Mouse (Mus musculus) spleen, embryonic (tissue): ENCODE data around the gene Omt2a.
"Not testable (repeated sequence)": the region's sequence is repeated elsewhere in the genome, so short reads cannot be mapped to it uniquely, and the experiment has no call there.

Experiments
- CTCF ChIA-PET: fragments of 350-600 bp; sonication (Branson Sonifier 250); formaldehyde crosslinking; loops from one replicate; lab custom pipeline; 2022; lab: Charles Lee

The Omt2a gene

DNA sequence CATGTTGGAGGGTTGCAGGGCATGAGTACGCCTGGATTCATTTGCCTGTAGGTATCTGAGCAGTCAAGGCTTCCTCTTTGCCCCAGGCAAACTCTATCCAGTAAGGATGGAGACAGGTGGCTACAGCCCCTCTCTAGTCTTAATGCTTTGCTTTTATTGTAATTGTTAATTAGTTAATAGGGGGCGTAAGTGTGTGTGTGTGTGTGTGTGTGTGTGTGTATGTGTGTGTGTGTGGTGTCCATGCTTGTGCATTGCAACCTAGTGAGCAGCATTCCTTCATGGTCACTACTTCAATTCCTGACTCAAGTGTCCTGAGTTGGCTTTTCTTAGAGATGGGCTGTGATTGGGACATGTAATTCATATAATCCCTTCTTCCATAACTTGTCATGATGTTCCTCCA is at the start of gene Omt2a:
Gene Omt2a, minus strand, starts transcription at position 101 of the 400 bp plus-strand sequence.
- CTCF ChIA-PET = no interaction called here

DNA sequence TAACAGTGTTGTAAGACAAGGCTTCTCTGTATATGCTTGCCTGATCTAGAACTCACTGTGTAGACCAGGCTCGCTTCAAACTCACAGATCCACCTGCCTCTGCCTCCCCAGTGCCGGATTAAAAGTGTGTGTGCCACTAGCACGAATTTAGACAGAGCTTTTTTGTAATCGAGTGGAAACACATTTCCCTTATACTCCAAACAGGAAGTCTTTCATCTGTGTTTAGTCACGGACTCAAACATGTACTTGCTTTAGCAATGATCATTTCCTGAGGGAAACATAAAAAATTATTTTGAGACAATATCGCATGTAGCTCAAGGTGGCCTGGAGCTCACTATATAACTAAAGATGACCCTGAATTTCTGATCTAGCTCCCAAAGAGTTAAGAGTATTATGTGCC is 48.8 kb upstream of the Omt2a start:
- CTCF ChIA-PET = no interaction called here

DNA sequence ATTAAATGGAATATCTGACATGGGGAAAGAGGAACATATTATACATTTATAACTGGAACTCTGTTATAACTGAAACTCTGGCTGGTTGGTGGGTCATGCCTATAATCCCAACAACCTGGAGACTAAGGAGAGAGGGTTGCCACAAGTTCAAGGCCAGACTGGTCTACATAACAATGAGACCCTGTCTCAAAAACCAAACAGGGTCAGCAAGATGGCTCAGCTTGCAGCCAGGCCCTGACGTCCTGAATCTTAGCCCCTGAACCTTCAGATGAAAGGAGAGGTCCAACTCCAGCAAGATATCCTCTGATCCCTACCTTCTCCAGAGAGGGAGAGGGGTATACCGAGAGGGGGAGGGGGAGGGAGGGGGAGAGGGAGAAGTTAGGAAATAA is 45.9 kb upstream of the Omt2a start:
- CTCF ChIA-PET = interaction anchor here (0.7 kb wide), 2 partner anchors 48 to 594 kb away, joined by 3 to 9 read pairs; no protein-coding TSS in a partner anchor

DNA sequence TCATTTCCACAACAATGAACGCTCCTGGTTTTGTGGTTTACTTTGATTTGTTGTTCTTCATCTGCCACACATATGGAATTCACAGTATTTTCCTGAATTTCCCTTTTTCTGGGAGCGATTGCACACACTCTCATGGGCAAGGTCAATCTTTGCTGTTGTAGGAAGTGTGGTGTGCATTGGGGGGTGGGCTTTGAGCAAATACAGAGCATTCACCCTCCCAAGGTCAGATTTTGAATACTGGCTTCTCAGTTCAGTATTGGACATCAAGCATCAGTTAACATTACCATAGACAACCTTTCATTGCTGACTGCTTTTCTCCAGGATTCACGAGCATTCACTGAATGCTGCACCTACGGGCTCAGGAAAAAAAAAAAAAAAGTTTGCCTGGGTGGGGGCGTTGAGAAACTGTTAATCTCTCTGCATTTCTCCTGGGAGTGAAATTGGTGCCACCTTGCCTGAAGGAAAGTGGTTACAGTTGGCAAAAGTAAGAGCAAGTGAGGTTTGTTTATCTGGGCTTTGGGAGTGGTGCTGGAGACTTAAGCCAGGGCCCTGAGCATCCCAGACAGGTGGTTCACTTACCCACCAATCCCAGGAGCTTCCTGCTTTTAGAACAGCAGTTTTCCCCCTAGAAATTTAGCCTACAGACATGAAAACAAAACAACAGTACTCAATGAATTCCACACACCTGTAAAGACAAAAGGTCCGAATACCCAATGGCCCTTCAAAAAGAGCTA is 45.3 kb upstream of the Omt2a start:
- CTCF ChIA-PET = interaction anchor here (0.7 kb wide), 2 partner anchors 48 to 593 kb away, joined by 3 to 9 read pairs; no protein-coding TSS in a partner anchor

DNA sequence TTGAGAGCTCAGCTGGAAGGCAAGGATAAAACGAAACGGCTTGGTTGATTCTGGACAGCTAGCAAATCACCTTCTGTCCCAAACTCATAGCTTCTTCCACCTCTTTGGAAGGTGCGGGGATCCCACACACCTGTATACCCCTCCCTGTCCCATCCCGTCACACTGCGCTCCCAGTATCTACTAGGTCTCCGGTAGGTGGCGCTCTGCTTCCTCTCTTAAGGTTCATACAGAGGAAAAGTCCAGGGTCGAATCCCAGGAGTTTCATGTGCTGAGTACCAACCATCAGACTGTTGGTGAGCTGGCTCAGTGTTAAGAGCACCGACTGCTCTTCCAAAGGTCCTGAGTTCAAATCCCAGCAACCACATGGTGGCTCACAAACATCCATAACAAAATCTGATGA is 43.5 kb upstream of the Omt2a start:
- CTCF ChIA-PET = interaction anchor here (0.7 kb wide), 1 partner anchor 664 kb away, joined by 3 read pairs; no protein-coding TSS in a partner anchor

DNA sequence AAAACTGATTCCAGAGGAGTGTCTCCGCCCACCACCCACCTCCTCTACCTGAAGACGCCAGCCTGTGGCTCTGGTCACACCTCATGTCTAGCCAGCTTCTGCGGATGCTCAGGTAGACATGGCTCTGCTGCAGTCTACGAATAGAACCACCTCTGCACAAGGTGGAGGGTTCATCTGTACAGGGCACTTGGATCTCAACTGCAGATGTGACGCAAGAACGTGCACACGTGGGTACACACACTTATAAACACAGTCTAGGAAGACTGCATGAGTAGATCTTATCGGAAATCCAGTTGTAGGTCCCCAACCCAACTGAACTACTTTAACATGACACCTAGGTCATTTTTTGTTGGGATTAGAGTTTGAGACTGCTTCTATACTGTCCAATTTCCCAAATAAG is 41.0 kb upstream of the Omt2a start, which contains the start of gene Gsta2:
Gene Gsta2, minus strand, starts transcription at position 178 of the 400 bp plus-strand sequence.
- CTCF ChIA-PET = no interaction called here

DNA sequence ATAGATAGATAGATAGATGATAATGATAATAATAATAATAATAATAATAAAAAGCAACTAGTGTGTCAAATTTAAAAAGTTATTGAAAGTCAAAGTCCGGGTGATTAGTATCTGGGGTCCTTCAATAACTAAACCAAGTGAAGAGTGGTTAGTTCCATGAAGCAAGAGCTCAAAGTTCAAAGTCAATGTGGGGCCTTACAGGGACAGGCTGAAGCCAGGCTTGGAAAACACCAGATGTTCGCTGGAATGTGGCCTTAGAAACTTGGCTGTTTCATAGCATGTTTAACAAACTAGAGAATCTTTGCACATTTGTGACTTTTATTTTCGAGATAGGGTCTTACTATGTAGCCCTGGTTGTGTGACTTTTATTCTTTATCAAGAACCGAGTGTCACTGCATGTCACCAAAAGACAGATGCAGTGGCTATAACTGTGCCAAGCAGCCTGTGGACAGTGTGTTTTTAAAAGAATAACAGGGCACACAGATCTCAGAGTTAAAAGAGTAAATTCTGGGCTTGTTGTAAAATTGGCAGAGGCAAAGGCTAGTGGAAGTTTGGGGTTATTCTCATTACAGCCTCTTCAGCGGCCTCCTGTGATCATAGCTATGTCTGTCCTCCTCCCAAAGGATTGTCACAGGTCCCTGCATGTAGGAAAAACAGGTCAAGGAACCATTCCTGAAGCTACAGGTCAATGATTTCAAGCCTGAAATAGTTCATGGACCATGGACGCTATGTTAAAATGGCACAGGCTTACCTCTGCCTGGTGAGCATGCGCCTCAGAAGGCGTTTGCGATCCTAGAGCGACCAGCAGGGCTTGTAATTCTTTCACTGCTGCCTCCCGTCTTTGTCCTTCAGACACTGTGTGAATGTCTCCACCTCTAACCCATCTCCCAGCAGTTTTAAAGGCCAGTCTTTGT is 40.3 kb upstream of the Omt2a start:
- CTCF ChIA-PET = no interaction called here

DNA sequence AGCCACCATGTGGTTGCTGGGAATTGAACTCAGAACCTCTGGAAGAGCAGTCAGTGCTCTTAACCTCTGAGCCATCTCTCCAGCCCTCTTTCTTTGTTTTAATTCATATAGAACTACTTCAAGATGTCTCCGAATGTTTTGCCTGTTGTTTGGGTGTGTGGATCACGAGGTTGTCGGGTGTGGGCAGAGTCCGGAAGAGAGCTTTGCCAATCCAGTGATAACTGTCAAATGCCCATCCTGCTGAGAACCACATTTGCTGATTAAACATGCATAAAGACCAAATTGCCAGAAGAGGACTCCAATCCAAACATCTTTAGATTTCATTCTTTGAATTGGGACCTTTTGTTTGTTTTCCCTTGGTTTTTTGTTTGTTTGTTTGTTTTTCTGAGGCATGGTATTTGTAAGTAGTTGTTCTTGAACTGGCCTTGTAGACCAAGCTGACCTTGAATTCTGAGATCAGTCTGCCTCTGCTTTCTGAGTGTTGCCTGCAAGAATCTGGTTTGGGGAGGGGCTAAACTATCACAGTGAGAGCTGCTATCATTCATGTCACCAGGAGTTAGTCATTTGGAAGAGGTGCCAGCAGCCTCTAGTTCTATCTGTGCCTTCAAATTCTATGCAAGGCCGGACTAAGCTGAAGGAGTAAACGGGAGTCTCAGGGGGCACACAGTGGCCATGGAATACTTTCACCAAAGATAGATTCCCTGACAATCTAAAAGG is 37.1 kb upstream of the Omt2a start:
- CTCF ChIA-PET = interaction anchor here (0.7 kb wide), 1 partner anchor 840 kb away, joined by 7 read pairs; no protein-coding TSS in a partner anchor

DNA sequence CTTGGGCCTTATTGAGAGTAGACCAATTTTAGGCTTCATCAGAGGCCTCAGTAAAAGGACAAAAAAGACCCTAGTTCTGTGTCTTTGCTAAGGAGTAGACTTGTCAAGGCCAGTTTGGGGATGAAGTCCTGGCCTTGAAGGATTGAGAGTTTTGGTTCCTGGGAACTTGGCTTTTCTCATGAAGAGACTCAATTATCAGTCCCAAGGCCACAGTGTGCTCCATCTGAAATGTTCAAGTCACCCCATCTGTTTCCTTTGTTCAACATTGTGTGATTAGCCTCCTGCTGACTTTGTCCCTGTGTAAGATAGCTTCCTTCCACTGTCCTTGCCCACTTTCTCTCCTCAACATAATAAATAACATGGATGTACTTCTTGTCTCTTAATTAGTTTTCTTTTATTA is 35.4 kb upstream of the Omt2a start:
- CTCF ChIA-PET = not testable (repeated sequence)

DNA sequence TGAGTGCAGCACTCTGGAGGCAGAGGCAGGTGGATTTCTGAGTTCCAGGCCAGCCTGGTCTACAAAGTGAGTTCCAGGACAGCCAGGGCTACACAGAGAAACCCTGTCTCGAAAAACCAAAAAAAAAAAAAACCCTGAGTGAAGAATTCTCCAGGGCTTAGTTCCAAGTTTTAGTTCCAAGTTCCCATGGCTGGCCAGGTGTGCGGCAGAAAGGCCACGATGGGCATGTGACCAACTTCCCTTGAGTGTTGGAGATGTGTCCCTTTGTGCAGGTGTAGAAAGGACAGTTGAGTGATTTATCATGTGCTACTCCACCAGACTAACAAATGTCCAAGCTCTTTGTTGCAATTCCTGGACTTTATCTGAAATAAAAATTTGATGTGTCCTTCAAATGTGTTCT is 34.5 kb upstream of the Omt2a start:
- CTCF ChIA-PET = interaction anchor here (0.7 kb wide), 1 partner anchor 425 kb away, joined by 16 read pairs; no protein-coding TSS in a partner anchor

DNA sequence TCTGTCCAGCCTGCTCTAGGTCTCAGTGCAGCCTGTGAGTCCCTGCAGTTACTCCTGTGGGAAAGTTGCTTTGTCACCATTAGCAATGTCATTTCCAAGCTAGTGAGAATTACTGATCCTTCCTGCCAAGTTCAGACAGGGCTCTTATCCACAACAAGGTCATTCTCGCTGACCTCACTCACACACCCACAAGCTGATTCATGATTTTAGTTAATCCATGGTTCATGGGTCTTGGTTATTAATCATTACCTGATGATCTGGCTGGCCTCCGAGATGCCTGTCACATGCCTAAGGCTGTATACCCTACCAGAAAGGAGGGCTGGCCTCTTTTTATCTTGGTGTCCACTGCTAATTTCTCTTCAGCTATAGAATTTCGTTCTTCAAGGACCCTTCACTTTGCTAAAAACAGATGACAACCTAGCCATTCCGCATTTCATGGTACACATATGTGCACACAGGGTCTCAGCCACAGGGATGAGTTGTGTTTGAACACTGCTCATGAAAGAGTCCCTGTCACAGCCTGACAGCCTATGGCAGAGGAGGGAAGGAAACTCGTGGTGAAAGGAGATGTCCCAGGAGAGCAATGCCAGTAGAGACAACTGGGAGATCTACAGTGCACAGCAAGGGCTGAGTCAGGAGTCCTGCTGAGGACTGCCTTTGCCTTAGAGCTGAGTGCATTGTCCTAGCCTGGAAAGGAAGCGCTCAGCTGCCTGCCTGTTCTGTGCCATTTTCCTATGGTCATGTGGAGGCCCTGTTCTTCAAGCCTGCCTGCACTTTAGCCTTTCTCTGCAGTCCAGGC is 33.8 kb upstream of the Omt2a start:
- CTCF ChIA-PET = not testable (repeated sequence)

DNA sequence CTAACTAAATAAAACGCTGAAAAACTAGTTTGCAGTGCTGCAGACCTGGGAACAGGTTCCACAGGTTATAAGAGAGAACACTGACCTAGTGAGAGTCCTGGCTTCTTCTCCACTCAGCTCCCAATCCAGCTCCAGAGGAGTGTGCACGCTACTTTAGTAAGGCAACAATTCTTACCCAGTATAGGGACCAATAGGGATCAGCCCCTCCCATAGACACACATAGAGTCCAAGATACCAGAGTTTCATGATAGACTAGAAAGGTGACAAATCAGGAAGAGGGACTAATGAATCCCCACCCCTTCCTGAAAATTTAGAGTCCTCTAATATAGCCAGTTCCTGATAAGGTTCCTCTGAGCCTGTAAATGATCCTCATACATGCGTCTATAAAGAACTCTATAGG is 32.4 kb upstream of the Omt2a start:
- CTCF ChIA-PET = no interaction called here

DNA sequence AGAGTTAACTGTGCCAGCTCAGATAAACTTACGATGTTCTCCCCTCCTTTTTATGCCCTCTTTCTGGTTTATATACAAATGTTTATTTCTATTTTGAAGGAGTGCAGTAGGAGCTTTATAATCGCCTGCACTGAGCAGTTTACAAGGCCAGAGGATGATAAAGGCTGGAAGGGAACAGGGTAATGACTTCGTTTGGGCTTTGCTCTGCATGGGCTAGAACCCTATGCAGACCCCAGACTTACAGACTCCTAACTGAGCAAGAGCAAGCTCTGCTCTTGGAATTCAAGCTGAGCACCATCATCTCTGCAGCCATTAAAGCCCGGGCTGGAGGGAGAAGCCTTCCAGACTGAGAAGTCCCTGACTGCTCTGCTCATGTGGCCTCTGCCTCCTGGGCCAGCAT is 30.6 kb upstream of the Omt2a start:
- CTCF ChIA-PET = not testable (repeated sequence)

DNA sequence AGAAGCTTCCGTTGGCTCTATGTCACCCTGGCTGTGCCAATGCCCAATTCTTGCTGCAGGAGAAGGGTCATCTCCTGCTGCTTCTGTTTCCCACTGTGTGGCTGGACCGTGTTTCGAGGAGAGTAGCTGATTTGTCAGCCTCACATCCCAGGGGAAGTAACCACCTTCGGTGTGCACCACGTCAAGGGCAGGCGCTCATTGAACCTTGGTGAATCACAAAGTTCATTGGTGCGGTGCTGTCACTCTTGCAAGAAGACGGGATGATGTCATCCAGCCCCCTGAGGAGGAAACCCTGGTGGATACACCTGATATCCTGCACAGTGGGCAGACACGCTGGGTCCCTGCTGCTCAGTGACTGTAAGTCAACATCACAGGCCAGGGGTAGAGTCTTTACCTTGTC is 28.5 kb upstream of the Omt2a start:
- CTCF ChIA-PET = not testable (repeated sequence)

DNA sequence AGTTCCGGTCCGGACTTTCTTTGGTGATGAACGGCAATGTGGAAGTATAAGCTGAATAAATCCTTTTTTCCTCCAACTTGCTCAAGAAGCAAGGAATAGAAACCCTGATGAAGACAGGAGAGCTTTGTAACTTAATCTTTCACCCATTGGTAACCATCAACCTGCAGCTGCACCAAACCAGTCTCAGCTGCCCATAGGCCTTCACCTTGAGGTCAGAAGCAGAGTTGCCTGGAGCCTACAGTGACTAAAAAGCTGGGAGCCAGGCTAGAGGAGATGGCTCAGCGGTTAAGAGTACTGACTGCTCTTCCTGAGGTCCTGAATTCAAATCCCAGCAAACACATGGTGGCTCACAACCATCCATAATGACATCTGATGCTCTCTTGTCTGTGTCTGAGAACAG is 27.9 kb upstream of the Omt2a start:
- CTCF ChIA-PET = not testable (repeated sequence)

DNA sequence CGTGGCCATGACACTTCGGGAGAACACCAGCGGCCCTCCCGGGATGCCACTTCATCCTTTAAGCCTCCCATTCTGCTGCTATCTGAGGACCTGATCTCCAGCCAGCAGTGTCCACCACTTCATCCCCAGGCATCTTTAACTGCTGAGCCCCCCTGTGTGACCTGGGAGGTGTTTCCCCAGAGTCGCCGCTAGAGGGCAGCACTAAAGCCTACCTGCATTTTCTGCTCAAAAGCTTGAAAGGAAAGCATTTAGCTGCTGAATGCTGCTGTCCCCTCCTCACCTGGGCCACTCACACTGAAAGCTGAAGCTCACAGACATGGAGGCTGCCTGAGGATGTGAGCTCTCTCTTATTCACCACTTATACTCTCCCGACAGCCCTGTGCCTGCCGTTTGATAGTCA is 25.7 kb upstream of the Omt2a start:
- CTCF ChIA-PET = interaction anchor here (0.6 kb wide), 1 partner anchor 19 kb away, joined by 3 read pairs; no protein-coding TSS in a partner anchor

DNA sequence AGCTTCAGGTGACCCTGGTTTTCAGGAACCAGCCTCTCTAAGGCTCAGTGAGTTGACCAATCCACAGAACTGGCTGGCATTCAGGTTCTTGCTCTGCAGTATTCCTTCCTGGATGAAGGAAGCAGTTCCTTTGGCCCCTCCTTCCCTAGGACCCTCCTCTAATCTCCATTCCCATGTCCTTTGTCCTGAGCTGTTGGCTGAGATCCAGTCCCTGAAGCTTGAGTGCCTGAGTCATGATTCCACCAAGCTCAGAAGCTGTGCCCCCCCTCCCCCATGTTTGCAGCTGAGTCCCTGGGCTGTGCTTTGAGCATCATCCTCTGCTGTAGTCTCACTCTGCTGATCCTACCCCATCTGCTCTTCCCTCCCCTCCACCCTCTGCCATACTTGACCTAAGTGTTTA is 22.5 kb upstream of the Omt2a start:
- CTCF ChIA-PET = not testable (repeated sequence)

DNA sequence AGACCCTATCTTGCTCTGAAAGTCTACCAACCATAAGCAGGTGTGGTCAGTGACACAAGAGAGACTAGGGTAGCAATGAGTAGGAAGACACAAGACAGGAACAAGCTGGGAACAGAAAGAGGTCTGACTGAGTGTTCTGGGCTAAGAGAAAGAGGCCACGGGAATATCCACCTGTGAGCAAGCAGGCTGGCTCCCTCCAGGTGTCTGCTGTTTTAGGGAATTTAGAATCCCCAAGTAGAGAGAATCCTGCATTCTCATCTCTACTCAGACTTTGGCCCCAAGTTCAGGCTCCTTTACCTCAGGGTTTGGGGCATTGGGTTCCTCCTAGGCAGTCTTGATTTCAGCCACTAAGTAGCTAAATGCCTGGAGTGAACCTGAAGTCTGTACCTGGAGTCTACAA is 12.7 kb upstream of the Omt2a start, which contains the start of gene Omt2b:
Gene Omt2b, plus strand, starts transcription at position 301 of the 400 bp plus-strand sequence.
- CTCF ChIA-PET = not testable (repeated sequence)

DNA sequence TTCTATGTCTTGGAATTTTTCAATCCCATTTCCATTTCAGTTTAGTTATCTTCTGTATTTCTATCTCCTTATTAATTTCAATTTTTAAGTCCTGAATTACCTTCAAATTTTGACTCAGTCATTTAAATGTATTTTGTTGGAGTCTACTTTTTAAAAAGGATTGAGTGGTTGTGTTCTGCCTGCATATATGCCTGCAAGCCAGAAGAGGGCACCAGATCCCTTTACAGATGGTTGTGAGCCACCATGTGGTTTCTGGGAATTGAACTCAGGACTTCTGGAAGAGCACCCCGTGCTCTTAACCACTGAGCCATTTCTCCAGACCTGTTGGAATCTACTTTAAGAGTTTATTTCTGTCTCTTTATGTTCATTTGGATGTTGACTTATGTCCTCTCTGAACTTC is 4.9 kb upstream of the Omt2a start:
- CTCF ChIA-PET = no interaction called here

DNA sequence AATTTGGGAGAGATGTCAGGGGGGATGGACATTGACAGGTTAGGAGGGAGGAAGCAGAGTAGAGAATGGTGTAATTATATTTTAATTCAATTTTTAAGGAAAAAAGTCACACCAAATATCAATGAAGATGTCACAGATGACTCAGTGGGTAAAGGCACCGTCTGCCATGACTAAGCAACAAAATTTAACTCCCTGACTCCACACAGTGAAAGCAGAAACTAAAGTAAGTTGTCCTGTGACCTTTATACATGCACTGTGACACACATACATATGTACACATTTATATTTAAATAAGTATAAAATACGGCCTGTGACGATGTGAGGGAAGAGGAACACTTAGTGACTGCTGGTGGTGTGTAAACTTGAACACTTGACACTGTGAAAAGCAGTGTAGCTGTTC is 6.5 kb downstream of the Omt2a start:
- CTCF ChIA-PET = not testable (repeated sequence)

DNA sequence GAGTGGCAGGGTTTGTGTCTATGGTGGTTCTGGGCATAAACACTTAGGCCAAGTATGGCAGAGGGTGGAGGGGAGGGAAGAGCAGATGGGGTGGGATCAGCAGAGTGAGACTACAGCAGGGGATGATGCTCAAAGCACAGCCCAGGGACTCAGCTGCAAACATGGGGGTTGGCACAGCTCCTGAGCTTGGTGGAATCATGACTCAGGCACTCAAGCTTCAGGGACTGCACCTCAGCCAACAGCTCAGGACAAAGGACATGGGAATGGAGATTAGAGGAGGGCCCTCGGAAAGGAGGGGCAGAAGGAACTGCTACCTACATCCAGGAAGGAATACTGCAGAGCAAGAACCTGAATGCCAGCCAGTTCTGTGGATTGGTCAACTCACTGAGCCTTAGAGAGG is 15.5 kb downstream of the Omt2a start:
- CTCF ChIA-PET = not testable (repeated sequence)
